Mouse (Mus musculus) testis, adult 2 months (tissue): Measurements from ENCODE around the gene Svs3b. TPM values are rescaled to one million over a fixed set of nuclear protein-coding genes. Genes with fewer than 3 reads are reported as not detected.
"Not testable (repeated sequence)": the region's sequence is repeated elsewhere in the genome, so short reads cannot be mapped to it uniquely, and the experiment has no call there.

Experiments used
- H3K27ac ChIP-seq: fragments of 200-500 bp; 2 replicates; pipeline ENCODE4 v1.5.1; 2012; ENCODE audit warnings: low read depth, low read length; ENCODE audit not compliant: control insufficient read depth, insufficient read depth
- H3K27me3 ChIP-seq: fragments of 200-500 bp; 2 replicates; pipeline ENCODE4 v1.6.1; 2012; ENCODE audit warnings: mild to moderate bottlenecking, low read length, moderate library complexity; ENCODE audit not compliant: control insufficient read depth, insufficient read depth
- H3K36me3 ChIP-seq: fragments of 200-500 bp; 2 replicates; pipeline ENCODE4 v1.6.1; 2012; ENCODE audit warnings: mild to moderate bottlenecking, low read length; ENCODE audit not compliant: control insufficient read depth, insufficient read depth
- H3K4me1 ChIP-seq: fragments of 200-500 bp; 2 replicates; pipeline ENCODE4 v1.6.1; 2012; ENCODE audit warnings: low read length; ENCODE audit not compliant: control insufficient read depth, insufficient read depth
- H3K4me3 ChIP-seq: fragments of 200-500 bp; 2 replicates; pipeline ENCODE4 v1.5.1; 2012; ENCODE audit warnings: low read depth, mild to moderate bottlenecking, low read length, moderate library complexity, mixed read lengths; ENCODE audit not compliant: control insufficient read depth
- CTCF ChIP-seq: fragments of 200-500 bp; IDR thresholded peaks from 2 replicates; pipeline ENCODE4 v1.5.1; 2012; ENCODE audit warnings: low read depth, mild to moderate bottlenecking, inconsistent platforms, low read length, moderate library complexity; ENCODE audit not compliant: control insufficient read depth, insufficient read depth, insufficient replicate concordance
- POLR2A ChIP-seq: fragments of 200-500 bp; IDR thresholded peaks from 2 replicates; pipeline ENCODE4 v1.6.1; 2012; ENCODE audit warnings: low read depth, mild to moderate bottlenecking, inconsistent platforms, low read length, moderate library complexity; ENCODE audit not compliant: control insufficient read depth
- polyA plus RNA-seq: library from polyadenylated mRNA; depleted of rRNA; stranded (reverse); fragments of >200 nt; gene quantifications from 2 replicates; pipeline ENCODE4 v1.2.3, GENCODE M21; 2012; rRNA removed

Svs3b gene
- polyA plus RNA-seq, 1 experiment, result 0.23 TPM

DNA sequence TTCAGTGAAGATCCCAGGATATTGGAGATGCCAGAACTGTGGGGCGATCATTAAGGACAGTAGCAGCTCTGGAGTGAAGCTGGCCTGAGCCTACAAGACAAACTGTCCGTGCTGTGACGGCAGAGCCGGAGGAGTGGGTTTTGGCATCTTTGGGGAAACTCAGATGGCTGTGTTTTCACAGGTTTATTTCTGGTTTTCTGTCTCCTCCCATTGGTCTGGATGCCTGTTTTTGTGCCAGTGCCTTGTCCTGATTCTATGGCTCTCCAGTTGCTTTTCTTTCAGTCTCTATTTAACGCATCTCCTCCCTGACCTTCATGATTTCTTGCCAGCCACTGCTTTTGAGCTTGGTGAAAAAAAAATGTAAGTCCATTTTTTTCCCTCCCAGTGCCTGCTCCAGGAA is 43.7 kb downstream of the Svs3b start:
- no peak for TF ChIP-seq POLR2A
- no peak for TF ChIP-seq CTCF
- no peaks in the 10 kb centered on the region for H3K27me3 ChIP-seq
- H3K36me3 ChIP-seq, result no peaks in the 10 kb centered on the region
- H3K4me1 ChIP-seq, result no peaks in the 10 kb centered on the region; the same call in 1 of the 2 replicates
- no peak overlapping the region for H3K27ac ChIP-seq
- no peak overlapping the region for H3K4me3 ChIP-seq

DNA sequence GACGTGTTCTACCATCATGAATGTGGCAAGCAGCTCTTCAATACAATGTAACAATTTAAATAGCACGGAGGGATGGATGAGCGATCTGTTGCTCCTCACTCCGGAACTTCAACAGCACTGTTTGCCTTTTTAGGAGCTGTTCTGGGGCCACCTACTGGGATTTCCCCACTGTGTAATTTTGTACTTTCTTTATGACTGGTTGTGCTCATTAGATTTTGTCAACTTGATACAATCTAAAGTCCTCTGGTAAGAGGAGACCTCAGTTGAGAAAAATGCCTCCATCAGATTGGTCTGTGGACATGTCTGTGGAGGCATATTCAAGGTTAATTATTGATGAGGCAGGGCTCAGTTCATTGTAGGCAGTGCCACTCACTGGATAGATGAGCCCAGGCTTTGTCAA is 45.5 kb downstream of the Svs3b start:
- Histone ChIP-seq H3K27ac (no peak overlapping the region), H3K4me3 (no peak overlapping the region), H3K27me3 (no peaks in the 10 kb centered on the region), H3K4me1 (no peaks in the 10 kb centered on the region; the same call in 1 of the 2 replicates), H3K36me3 (no peaks in the 10 kb centered on the region)
- TF ChIP-seq CTCF (no peak), POLR2A (no peak)

DNA sequence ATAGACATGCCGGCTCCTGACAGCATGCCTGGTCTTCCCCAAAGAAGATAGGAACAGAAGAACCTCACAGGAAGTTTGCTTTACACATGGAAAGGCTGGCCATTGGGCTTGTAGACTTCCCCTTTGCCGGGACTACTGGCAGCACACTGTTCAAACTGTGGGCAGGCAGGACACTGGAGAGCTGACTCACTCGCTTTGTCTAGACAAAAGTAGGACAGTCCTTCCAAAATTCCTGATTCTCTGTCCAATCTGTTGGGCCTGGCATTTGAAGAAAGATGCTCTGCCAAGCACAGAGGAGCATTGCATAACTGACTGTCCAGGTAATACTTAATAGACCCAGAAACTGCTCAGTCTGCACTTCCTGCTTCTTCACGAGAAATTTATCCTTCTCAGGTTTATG is 49.8 kb downstream of the Svs3b start:
- no peaks in the 10 kb centered on the region for H3K36me3 ChIP-seq
- no peaks in the 10 kb centered on the region for H3K27me3 ChIP-seq
- H3K27ac ChIP-seq, result no peak overlapping the region
- no peaks in the 10 kb centered on the region; the same call in 1 of the 2 replicates for H3K4me1 ChIP-seq
- no peak for TF ChIP-seq POLR2A
- no peak for TF ChIP-seq CTCF
- H3K4me3 ChIP-seq, result no peak overlapping the region

DNA sequence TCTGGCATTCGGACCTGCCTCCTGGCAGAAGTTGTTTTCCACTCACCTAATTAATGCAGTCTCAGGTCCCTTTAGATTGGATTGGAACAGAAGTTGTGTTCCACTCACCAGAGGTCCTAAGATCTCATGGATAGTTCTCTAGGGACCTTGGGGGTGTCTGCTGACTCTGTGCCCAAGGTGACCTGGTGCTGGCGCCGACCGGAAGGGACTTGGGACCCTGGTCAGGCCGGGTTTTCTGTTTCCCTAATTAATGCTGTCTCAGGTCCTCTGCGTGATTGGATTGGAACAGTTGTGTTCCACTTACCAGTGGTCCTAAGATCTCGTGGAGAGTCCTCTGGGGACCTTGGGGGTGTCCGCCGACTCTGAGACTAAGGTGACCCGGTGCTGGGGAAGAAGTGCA is 50.4 kb downstream of the Svs3b start:
- H3K4me1 ChIP-seq, H3K36me3 ChIP-seq, H3K27me3 ChIP-seq, H3K4me3 ChIP-seq, H3K27ac ChIP-seq: not testable (repeated sequence)

Other genes starting within 250 kb of the Svs3b start
- 10.6 and 10.7 TPM in 2 replicates for gene Pabpc1l, start 231.2 kb downstream of the Svs3b start, polyA plus RNA-seq
- 14.7 and 14.8 TPM in 2 replicates for gene Stk4, start 186.3 kb downstream of the Svs3b start, polyA plus RNA-seq
- gene Tomm34, start 185.5 kb downstream of the Svs3b start, polyA plus RNA-seq, result 44.1 and 48.8 TPM in 2 replicates
- 0.67 and 1.1 TPM in 2 replicates for gene Kcns1, start 85.5 kb downstream of the Svs3b start, polyA plus RNA-seq
- gene Wfdc5, start 73.9 kb downstream of the Svs3b start, polyA plus RNA-seq, result not detected in 2 replicates
- gene Wfdc12, start 66.0 kb downstream of the Svs3b start, polyA plus RNA-seq, result 0.15 TPM in 1 of 2 replicates, not detected in the other
- 325 and 331 TPM in 2 replicates for gene Wfdc15a, start 56.5 kb downstream of the Svs3b start, polyA plus RNA-seq
- 119 TPM in 1 of 2 replicates, not detected in the other for gene Wfdc15b, start 35.0 kb downstream of the Svs3b start, polyA plus RNA-seq
- gene Svs2, start 18.2 kb downstream of the Svs3b start, polyA plus RNA-seq, result not detected in 2 replicates
- 0.16 and 0.42 TPM in 2 replicates for gene Svs4, start 21.8 kb upstream of the Svs3b start, polyA plus RNA-seq
- not detected in 2 replicates for gene Svs3a, start 32.6 kb upstream of the Svs3b start, polyA plus RNA-seq
- gene Svs6, start 60.1 kb upstream of the Svs3b start, polyA plus RNA-seq, result not detected in 2 replicates
- gene Svs5, start 76.1 kb upstream of the Svs3b start, polyA plus RNA-seq, result 3.4 and 4.2 TPM in 2 replicates
- 2.2 and 2.8 TPM in 2 replicates for gene Slpi, start 132.5 kb upstream of the Svs3b start, polyA plus RNA-seq
- 0.04 and 0.05 TPM in 2 replicates for gene Rbpjl, start 146.5 kb upstream of the Svs3b start, polyA plus RNA-seq
- 0.19 and 0.26 TPM in 2 replicates for gene Matn4, start 148.5 kb upstream of the Svs3b start, polyA plus RNA-seq
- gene Sdc4, start 187.2 kb upstream of the Svs3b start, polyA plus RNA-seq, result 12.2 and 16.6 TPM in 2 replicates
- gene Sys1, start 200.3 kb upstream of the Svs3b start, polyA plus RNA-seq, result 26.1 and 26.4 TPM in 2 replicates
- gene Gm20458, start 204.3 kb upstream of the Svs3b start, polyA plus RNA-seq, result 5.0 and 5.6 TPM in 2 replicates
- gene Trp53tg5, start 217.1 kb upstream of the Svs3b start, polyA plus RNA-seq, result 97.8 and 104 TPM in 2 replicates
- gene Dbndd2, start 229.5 kb upstream of the Svs3b start, polyA plus RNA-seq, result 16.5 and 17.0 TPM in 2 replicates
- gene Pigt, start 240.9 kb upstream of the Svs3b start, polyA plus RNA-seq, result 77.6 and 85.6 TPM in 2 replicates